Mouse (Mus musculus): Measurements from ENCODE around the gene Mis18a. TPM values are rescaled to one million over a fixed set of nuclear protein-coding genes. Genes with fewer than 3 reads are reported as not detected.

The Mis18a gene
- total RNA-seq, 2 experiments from 2014 or later = 3.4 to 5.8 TPM

Other genes starting within 250 kb of the Mis18a start
- gene Mrap, start 10.8 kb upstream of the Mis18a start, total RNA-seq (2021) = 1,000 to 10,000 TPM in 1 of 2 experiments, 100 to 1,000 TPM in 1; 510 to 1,113 TPM
- gene Urb1, start 83.0 kb upstream of the Mis18a start, total RNA-seq (2021) = 10 to 100 TPM; 17.6 to 18.2 TPM
- gene Eva1c, start 99.3 kb upstream of the Mis18a start, total RNA-seq (2021) = 1 to 10 TPM; 5.2 to 8.2 TPM
- 10 to 100 TPM; 27.5 to 37.6 TPM for gene Cfap298, start 207.7 kb upstream of the Mis18a start, total RNA-seq (2021)